Mouse (Mus musculus) limb, embryonic 14.5 days (tissue): ENCODE results near the gene Atp11a. TPM values are rescaled to one million over a fixed set of nuclear protein-coding genes. Genes with fewer than 3 reads are reported as not detected.

Source experiments
- ATAC-seq: fragments of 200-750 bp; cut with Nextera tagmentation; 2 replicates; pipeline ENCODE4 v1.8.0; 2017; ENCODE audit warnings: low read depth, moderate number of reproducible peaks, moderate TSS enrichment; ENCODE audit not compliant: low FRiP score
- DNase-seq: peaks from one replicate; pipeline ENCODE4 v3.0.0-alpha.2; 2015; ENCODE audit warnings: low spot score
- H3K27ac ChIP-seq: fragments of 300-500 bp; sonication (generic); replicated peaks from 2 replicates; pipeline ENCODE4 v1.5.1; 2014; ENCODE audit warnings: low read depth, mild to moderate bottlenecking, low read length, moderate library complexity, mixed read lengths
- H3K27me3 ChIP-seq: fragments of 300-500 bp; sonication (generic); 2 replicates; pipeline ENCODE4 v1.6.1; 2014; ENCODE audit warnings: low read length, mixed read lengths; ENCODE audit not compliant: control insufficient read depth, insufficient read depth
- H3K36me3 ChIP-seq: fragments of 300-500 bp; sonication (generic); 2 replicates; pipeline ENCODE4 v1.6.1; 2014; ENCODE audit warnings: mild to moderate bottlenecking, low read length, moderate library complexity, mixed read lengths; ENCODE audit not compliant: control insufficient read depth, insufficient read depth
- H3K4me1 ChIP-seq: fragments of 300-500 bp; sonication (generic); 2 replicates; pipeline ENCODE4 v1.6.1; 2014; ENCODE audit warnings: antibody characterized with exemption, low read length, mixed read lengths; ENCODE audit not compliant: control insufficient read depth, insufficient read depth
- H3K4me2 ChIP-seq: fragments of 300-500 bp; sonication (generic); replicated peaks from 2 replicates; pipeline ENCODE4 v1.6.1; 2014; ENCODE audit warnings: low read depth, mild to moderate bottlenecking, low read length, moderate library complexity; ENCODE audit not compliant: severe bottlenecking
- H3K4me3 ChIP-seq: fragments of 300-500 bp; sonication (generic); replicated peaks from 2 replicates; pipeline ENCODE4 v1.5.1; 2014; ENCODE audit warnings: low read length
- H3K9ac ChIP-seq: fragments of 300-500 bp; sonication (generic); 2 replicates; pipeline ENCODE4 v1.6.1; 2014; ENCODE audit warnings: mild to moderate bottlenecking, low read depth, low read length, moderate library complexity; ENCODE audit not compliant: severe bottlenecking
- H3K9me3 ChIP-seq: fragments of 300-500 bp; sonication (generic); 2 replicates; pipeline ENCODE4 v1.6.1; 2016; ENCODE audit warnings: low read length; ENCODE audit not compliant: control insufficient read depth
- POLR2A ChIP-seq: fragments of 200-500 bp; IDR thresholded peaks from 2 replicates; pipeline ENCODE4 v1.8.0; 2012; ENCODE audit warnings: inconsistent platforms, mild to moderate bottlenecking, moderate library complexity, borderline replicate concordance; ENCODE audit not compliant: insufficient read depth, insufficient read length; ENCODE audit errors: extremely low read depth
- WGBS: fragments of 180-500 bp; shearing (Covaris S2); extraction: QIAGEN DNeasy Blood & Tissue Kit; methylation state at CpG from one replicate; pipeline ENCODE4 v1.1.7; 2014; 5-methylcytosine and 5-hydroxymethylcytosine counted together
- polyA plus RNA-seq, 2 experiments: library from polyadenylated mRNA; depleted of rRNA in 1 of 2; stranded (reverse) in 1 of 2; unstranded in 1 of 2; fragments of >200 nt; fragmentation: Nextera tagmentation in 1 of 2; extraction: Ambion mirVana in 1 of 2; gene quantifications; 2 replicates each; pipeline versions ENCODE4 v1.2.1 to v1.2.3; 2012 to 2014

Gene Atp11a
- polyA plus RNA-seq, 2 experiments, result 26.0 to 81.8 TPM

DNA sequence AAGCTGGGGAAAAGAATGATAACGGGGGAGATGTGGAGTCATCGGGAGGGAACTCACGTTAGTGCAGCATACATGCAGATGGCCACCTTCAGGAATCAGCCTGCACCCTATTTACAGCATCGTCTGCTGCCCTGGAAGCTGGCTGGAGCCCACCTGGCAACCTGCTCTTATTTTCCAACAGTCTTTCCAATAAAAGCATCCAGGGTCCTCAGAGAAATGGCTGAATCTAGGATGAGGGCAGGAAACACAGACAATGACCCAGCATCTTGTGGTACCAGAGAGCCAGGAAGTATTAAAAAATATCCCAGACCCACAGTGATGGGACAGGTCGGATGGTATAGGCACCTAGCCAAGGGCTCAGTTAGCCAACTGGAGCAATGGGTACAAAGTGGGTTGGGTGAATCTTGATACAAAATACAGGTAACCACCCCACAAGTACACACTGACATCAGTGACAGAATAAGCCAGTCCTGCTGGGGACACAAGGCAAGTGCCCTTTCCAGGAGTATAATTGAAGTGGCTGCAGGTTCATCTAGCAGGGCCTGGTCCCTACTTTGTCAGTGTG lies 136.2 kb downstream of the Atp11a start:
- WGBS, result 65% methylated on average over 5 of the region's 5 CpGs
- no peak overlapping the region for H3K27ac ChIP-seq
- no peaks in the 10 kb centered on the region for H3K9me3 ChIP-seq
- no peak overlapping the region for H3K4me2 ChIP-seq
- no peak overlapping the region for H3K4me3 ChIP-seq
- no peaks in the 10 kb centered on the region for H3K36me3 ChIP-seq
- H3K9ac ChIP-seq, result no peak overlapping the region
- no peak for DNase-seq
- H3K4me1 ChIP-seq, result no peaks in the 10 kb centered on the region
- no peak for ATAC-seq
- TF ChIP-seq POLR2A, result no peak
- no peaks in the 10 kb centered on the region for H3K27me3 ChIP-seq

DNA sequence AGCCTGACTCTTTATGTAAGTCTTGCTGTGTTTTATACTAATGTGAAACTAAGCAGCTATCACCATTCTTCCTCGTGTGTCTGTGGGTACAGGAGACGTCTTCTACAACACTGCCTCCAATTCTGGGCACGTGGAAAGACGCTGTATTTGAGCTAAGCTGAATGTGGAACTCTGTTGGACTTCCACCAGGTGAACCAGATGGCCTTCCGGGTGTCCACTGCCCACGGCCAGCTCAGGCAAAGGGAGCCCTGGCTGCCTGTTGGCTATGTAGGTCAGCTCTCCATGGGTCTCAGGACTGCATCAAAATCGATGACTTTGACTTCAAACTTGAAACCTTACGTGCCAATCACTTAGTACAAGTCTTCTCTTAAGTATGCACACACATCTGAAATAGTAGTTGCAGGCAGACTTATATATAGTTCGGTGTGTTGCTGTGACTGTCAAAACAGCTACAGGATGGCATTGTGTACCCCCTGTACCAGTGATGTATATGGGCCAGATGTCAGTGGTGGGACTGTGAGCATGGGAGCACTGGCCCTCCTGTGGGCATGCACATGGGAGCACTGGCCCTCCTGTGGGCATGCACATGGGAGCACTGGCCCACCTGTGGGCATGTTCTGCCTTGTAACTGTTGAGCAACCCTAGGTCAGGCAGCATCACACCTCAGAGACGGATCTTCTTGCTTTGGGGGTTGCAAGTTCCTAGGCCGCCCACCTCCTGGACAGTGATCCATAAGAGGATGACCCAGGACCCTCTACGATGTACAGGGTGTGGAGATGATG lies 137.2 kb downstream of the Atp11a start:
- 85% methylated on average over 12 of the region's 12 CpGs for WGBS

DNA sequence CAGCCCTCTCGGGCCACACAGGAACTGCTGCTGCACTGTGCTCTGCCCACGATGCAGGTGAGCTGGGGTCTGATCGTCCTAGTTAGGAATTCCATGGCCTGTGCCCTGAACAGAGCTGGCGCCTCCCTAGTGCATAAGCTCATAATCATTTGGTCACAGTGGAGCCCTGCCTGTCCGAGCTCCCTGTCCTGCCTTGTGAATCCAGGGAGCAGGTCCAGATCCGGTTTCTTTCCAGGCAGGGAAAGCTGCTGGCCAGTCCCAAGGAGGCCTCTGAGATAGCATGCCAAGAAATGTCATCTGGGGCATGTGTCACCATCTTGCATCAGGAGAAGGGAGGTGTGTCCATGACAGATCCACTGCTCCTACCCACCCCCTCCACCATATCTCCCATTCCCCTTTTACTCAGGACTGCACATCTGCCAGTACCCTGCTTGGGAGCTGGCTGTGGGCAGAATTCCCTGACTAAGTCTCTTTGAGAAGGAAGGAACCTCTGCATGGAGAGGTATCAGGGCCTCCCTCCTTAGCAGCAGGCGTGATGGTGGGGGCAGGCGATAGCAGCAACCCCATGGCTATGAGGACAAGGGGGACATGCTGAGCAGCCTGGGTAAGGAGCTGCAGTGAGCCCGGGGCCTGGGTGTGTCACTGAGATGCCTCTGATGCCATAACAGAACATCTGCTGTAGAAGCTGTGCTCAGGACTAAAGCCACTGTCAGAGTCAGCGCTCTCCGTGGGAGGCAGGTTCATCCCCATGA lies 138.1 kb downstream of the Atp11a start:
- Histone ChIP-seq H3K9ac (no peak overlapping the region), H3K4me3 (no peak overlapping the region), H3K4me1 (no peaks in the 10 kb centered on the region), H3K9me3 (no peaks in the 10 kb centered on the region), H3K4me2 (no peak overlapping the region), H3K36me3 (no peaks in the 10 kb centered on the region), H3K27ac (no peak overlapping the region), H3K27me3 (no peaks in the 10 kb centered on the region)
- no peak for TF ChIP-seq POLR2A
- ATAC-seq (no peak), DNase-seq (no peak)
- WGBS, result 74% methylated on average over 11 of the region's 11 CpGs

More for the DNA sequence above, 137.2 kb downstream of the Atp11a start:
- Histone ChIP-seq H3K36me3 (no peaks in the 10 kb centered on the region), H3K9me3 (no peaks in the 10 kb centered on the region), H3K4me3 (no peak overlapping the region), H3K4me1 (no peaks in the 10 kb centered on the region), H3K4me2 (no peak overlapping the region), H3K9ac (no peak overlapping the region), H3K27ac (no peak overlapping the region), H3K27me3 (no peaks in the 10 kb centered on the region)
- no peak for TF ChIP-seq POLR2A
- DNase-seq (no peak), ATAC-seq (no peak)

DNA sequence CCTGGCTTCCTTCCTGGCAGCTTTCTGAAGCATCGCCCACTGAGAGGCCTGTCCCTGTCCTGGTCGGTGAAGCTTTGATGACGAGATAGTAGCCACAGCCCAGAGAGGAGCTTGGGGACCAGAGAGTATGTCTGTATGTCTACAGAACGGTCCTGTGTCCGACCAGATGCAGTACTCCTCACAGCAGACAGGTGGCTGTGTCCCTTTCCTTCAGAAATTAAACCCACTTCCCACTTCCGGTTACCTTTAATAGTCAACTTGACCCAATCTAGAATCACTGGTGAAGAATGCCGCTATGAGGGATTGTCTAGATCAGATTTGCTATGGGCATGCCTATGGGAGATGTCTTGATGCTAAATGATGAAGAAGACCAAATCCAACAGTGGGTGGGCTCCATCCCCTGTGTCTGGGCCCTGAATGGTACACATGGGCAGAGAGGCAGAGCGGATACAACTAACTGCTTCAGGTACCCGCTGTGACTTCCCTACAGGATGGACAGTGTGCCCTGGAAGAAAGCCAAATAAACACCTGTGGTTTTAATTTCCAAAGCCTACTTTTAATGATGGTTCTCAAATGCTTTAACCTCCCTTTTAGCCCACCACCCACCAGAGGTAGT lies 138.8 kb downstream of the Atp11a start:
- no peak for TF ChIP-seq POLR2A
- DNase-seq (no peak), ATAC-seq (no peak)
- no peaks in the 10 kb centered on the region for H3K36me3 ChIP-seq
- H3K4me1 ChIP-seq, result no peaks in the 10 kb centered on the region
- no peak overlapping the region for H3K4me3 ChIP-seq
- no peak overlapping the region for H3K4me2 ChIP-seq
- 66% methylated on average over 9 of the region's 9 CpGs for WGBS
- no peak overlapping the region for H3K27ac ChIP-seq
- H3K9ac ChIP-seq, result no peak overlapping the region
- no peaks in the 10 kb centered on the region for H3K27me3 ChIP-seq
- no peaks in the 10 kb centered on the region for H3K9me3 ChIP-seq
